In the genomic region with DNA sequence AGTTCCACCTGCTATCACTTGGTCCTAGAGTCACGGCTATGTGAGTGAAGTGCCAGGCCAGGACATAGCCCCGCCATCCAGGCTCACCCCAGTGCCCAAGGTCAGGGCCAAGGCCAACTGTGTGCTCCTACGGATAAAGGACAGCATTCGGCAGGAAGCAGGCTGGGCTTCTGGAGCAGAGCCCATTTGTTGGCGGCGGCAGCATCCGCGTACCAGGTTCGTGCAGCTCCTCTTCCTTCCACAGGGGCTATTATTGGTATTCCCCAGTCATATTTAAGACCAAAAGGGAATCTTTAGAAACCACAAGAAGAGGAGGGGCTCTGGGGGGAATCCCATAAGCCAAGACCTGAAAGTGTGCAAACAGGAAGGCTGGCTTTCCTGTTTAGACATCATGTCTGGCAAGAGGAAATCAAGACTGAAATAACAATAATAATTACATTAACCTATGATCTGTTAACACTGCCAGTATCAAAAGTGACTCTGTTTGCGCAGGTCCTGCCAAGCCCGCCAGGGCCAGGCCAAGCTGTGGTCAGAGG, we compare ENCODE assay signal across 9 mouse cellular contexts.
DNase-seq lines count a peak whose midpoint lies in the region; ATAC-seq lines count a peak whose summit lies in the region.
"Had no signal": no experiment of that assay in that cellular context is flagged by ENCODE, and none has a peak within 500 bp of the region (broad histone marks: within the 10 kb centered on the region; RNA-seq: fewer than 3 reads in every experiment).

No protein-coding gene starts in this region.

- 64% methylated on average over 11 of the region's 11 CpGs for WGBS in heart, embryonic 12.5 days
- WGBS in kidney, embryonic 16.5 days = 60% methylated on average over 11 of the region's 11 CpGs
- WGBS in hindbrain, embryonic 13.5 days = 83% methylated on average over 11 of the region's 11 CpGs

- peaks cover 12% of the 10 kb centered on the region for H3K9me3 ChIP-seq in megakaryocyte, embryonic 14.5 days
- H3K9me3 ChIP-seq in heart, embryonic 12.5 days (replicated peaks) = no peaks in the 10 kb centered on the region
- H3K9me3 ChIP-seq in kidney, embryonic 16.5 days (ENCODE audit: low read length) = no peaks in the 10 kb centered on the region
- no peaks in the 10 kb centered on the region for H3K9me3 ChIP-seq in hindbrain, embryonic 13.5 days

- ATAC-seq in megakaryocyte, adult 5-6 weeks (ENCODE audit: poor library complexity, severe bottlenecking) = no peak
- no peak for ATAC-seq in heart, embryonic 12.5 days (ENCODE audit: insufficient number of reproducible peaks, low FRiP score)
- peak; percentile 53 for ATAC-seq in kidney, embryonic 16.5 days (ENCODE audit: low FRiP score, low TSS enrichment)
- no peak for ATAC-seq in hindbrain, embryonic 13.5 days (ENCODE audit: low FRiP score)

- H3K4me3 ChIP-seq in megakaryocyte, embryonic 14.5 days (replicated peaks) = peak overlapping the region; percentile 7
- no peak overlapping the region for H3K4me3 ChIP-seq in heart, embryonic 12.5 days
- no peak overlapping the region for H3K4me3 ChIP-seq in kidney, embryonic 16.5 days (ENCODE audit: low read length)
- no peak overlapping the region for H3K4me3 ChIP-seq in hindbrain, embryonic 13.5 days

- H3K27me3 ChIP-seq in megakaryocyte, embryonic 14.5 days (replicated peaks) = peaks cover 45% of the 10 kb centered on the region
- 0 out of 2 replicates have a peak, but pooled peaks cover 6% of the 10 kb centered on the region for H3K27me3 ChIP-seq in heart, embryonic 12.5 days (replicated peaks)
- no peaks in the 10 kb centered on the region for H3K27me3 ChIP-seq in kidney, embryonic 16.5 days (ENCODE audit: insufficient read depth, low read length)
- peaks cover 46% of the 10 kb centered on the region for H3K27me3 ChIP-seq in hindbrain, embryonic 13.5 days

- peak overlapping the region; percentile 11; the same call in 1 of the 2 replicates for H3K27ac ChIP-seq in heart, embryonic 12.5 days (ENCODE audit: poor library complexity, severe bottlenecking)
- no peak overlapping the region for H3K27ac ChIP-seq in kidney, embryonic 16.5 days (ENCODE audit: low read length)
- no peak overlapping the region for H3K27ac ChIP-seq in hindbrain, embryonic 13.5 days

- H3K4me1 ChIP-seq in megakaryocyte, embryonic 14.5 days = peaks cover 30% of the 10 kb centered on the region
- peaks cover 26% of the 10 kb centered on the region for H3K4me1 ChIP-seq in heart, embryonic 12.5 days (replicated peaks)
- peaks cover 8% of the 10 kb centered on the region; the same call in 1 of the 2 replicates for H3K4me1 ChIP-seq in kidney, embryonic 16.5 days (ENCODE audit: insufficient read depth, low read length)
- H3K4me1 ChIP-seq in hindbrain, embryonic 13.5 days (replicated peaks) = peaks cover 4% of the 10 kb centered on the region

- no peak overlapping the region for H3K4me2 ChIP-seq in heart, embryonic 12.5 days
- no peak overlapping the region for H3K4me2 ChIP-seq in kidney, embryonic 16.5 days (replicated peaks; ENCODE audit: low read depth, low read length)
- H3K4me2 ChIP-seq in hindbrain, embryonic 13.5 days = no peak overlapping the region

- peak; percentile 65 for DNase-seq in testis, postnatal 10 days (ENCODE audit: low spot score)
- no peak for DNase-seq in embryo, embryonic 10.5 days (ENCODE audit: low spot score)
- no peak for DNase-seq in frontal cortex, adult 2 months (ENCODE audit: extremely low spot score in 1 of 2, low spot score in 1 of 2)
- DNase-seq: thymus, adult 2 months had no signal

- no peaks in the 10 kb centered on the region for H3K36me3 ChIP-seq in megakaryocyte, embryonic 14.5 days (replicated peaks; ENCODE audit: low read length)
- no peaks in the 10 kb centered on the region for H3K36me3 ChIP-seq in heart, embryonic 12.5 days
- H3K36me3 ChIP-seq in kidney, embryonic 16.5 days (ENCODE audit: insufficient read depth, low read length) = no peaks in the 10 kb centered on the region
- no peaks in the 10 kb centered on the region for H3K36me3 ChIP-seq in hindbrain, embryonic 13.5 days

- H3K9ac ChIP-seq in heart, embryonic 12.5 days = no peak overlapping the region
- H3K9ac ChIP-seq in kidney, embryonic 16.5 days (replicated peaks; ENCODE audit: low read length) = no peak overlapping the region
- no peak overlapping the region for H3K9ac ChIP-seq in hindbrain, embryonic 13.5 days
